Mouse (Mus musculus) induced T-regulatory cell, adult 2 months (primary cell): ENCODE data around the gene Nsmce1.

Experiments used
- DNase-seq: peaks from one replicate; pipeline ENCODE4 v3.0.0-alpha.2; 2012; ENCODE audit warnings: low read depth

Nsmce1 gene

DNA sequence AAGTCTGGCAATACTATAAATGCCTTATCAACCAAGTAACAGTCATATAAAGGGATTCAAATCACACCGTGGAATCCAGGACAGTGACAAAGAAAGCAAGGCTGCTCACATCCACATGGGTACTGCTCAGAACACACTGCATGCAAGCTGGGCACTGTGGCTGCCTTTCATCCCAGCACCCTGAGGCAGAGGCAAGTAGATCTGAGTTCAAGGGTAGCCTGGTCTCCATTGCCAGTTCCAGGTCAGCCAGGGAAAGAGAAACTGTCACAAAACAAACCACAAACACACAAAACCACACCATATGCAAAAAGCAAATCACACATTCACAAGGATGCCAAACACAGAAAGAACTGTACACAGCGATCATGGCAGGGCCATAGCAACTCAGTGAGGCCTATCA lies 1.8 kb downstream of the Nsmce1 start:
- DNase-seq = peak; percentile 74

DNA sequence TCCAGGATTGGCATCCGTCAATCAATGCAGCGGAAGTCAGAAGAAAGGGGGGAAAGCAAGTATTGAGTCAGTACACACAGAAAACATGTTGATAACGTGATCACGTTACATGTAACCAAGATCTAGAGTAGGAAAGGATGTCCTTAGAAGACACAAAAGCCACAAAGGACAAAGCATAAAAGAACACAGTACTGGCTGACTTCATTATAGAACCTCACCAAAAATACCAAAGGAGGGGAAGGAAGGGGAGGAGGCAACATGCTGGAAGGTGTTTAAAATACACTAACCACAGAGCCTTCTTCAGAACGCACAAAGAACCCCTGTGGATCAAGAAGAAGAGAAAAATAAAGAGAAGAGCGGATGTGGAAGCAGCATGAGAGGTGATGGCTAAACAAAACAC lies 2.7 kb downstream of the Nsmce1 start:
- DNase-seq = peak; percentile 90

DNA sequence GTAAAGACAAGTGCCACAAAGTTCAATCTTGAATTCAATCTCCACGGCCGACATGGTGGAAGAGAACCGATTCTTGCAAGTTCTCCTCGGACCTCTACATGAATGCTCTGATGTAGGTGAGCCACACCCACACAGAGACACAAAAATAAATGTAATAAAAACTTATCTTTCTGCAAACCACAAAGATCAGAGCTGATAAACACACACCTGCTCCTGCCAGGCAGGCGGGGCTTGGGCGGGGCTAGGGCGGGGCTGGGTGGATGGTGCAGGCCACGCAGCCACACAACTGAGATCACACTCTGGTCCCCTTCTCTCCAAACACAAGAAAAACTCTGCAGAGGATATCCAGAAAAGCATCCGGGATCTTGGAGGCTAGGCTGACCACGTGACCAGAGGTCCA lies 4.3 kb downstream of the Nsmce1 start:
- peak; percentile 90 for DNase-seq

DNA sequence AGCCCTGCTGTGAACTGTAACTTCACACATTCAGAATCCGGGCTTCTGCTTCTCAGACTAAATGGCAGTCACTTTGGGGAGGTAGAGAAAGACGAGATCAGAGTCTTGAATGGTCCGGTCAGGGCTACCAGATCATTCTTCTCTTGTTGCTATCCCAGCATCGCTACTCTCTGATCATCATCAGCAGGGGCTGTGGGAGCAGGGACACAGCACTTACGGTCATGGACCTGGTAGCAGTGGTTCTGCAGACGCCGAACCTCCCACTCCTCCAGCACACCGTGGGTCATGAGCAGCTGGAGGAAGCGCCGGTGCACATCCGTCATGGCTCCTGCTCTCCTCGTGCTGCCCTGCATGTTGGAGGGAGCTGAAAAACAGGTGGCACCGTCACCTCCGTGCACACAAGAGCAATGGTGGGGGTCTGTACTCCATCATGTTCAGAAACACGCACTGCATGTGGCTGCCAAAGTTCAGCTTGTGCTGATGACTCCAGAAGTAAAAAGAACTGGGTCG lies 5.2 kb downstream of the Nsmce1 start:
- DNase-seq = peak; percentile 69

DNA sequence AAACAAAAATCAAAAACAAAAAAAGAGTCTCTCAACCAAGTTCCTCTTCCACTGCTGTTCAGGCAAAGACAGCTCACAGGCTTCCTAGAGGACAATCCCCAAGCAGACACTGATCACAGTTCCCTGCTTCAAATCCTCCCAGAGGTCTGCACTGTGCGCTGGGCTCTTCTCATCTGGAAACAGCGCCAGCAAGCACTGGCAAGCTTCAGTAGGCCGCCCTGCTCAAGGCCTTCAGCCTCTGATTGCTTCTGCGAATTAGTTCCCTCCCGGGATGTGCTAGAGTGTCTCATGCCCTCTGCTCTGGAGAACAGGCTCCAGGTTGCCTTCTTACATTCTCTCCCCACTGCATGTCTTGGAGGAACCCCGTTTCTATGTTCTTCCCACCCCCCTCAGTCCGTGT lies 6.6 kb downstream of the Nsmce1 start:
- peak; percentile 34 for DNase-seq

DNA sequence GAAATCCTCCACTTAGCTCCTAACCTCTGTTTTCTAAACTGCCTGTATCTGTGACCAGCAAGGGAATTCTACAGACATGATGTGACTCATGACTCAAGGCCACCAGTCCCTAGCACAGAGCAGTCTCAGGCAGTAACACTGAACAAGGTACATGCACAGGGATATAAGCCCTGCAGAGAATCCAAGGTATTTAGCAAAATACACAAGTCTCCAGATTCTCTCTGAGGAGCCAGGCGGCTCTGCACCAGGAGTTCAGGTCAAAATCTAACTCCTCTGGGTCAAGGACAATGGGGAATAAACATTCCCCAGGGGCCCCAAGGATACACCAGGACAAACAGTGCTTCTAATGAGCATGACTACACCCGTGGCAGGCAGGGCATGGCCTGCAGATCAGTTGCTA lies 8.5 kb downstream of the Nsmce1 start:
- DNase-seq = no peak

DNA sequence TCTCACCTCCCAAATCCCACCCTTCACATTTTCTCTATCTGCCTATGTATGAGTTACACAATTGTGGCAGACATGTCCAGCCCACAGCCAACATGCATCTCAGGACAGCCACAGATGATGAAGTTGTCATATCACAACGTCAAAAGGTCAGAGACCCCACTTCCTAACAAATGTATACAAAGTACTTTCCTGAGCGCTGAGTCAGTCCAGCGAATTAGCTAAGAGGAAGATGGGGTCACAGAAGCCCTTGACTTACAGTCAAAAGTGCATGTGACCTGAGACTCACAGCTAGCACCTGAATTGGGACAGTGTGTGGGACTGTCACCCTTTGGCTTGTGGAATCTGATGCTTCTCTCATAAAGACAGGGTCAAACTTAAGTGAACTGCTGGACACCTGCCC lies 9.1 kb downstream of the Nsmce1 start:
- no peak for DNase-seq

DNA sequence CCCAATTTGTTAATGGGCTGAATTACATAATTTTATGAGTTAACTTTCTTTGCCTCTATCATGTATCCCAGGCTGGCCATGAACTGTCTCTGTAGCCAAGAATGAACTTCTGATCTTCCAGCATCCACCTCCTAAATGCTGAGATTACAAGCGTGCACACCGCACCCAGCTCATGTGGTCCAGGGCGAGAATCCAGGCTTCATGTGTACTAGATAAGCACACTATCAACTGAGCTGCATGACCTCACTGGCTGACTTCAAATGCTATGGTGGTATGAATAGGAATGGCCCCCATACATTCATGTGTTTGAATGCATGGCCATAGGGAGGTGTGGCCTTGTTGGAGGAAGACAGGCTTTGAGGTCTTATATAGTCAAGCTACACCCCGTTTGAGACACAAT lies 10.9 kb downstream of the Nsmce1 start:
- DNase-seq = no peak

DNA sequence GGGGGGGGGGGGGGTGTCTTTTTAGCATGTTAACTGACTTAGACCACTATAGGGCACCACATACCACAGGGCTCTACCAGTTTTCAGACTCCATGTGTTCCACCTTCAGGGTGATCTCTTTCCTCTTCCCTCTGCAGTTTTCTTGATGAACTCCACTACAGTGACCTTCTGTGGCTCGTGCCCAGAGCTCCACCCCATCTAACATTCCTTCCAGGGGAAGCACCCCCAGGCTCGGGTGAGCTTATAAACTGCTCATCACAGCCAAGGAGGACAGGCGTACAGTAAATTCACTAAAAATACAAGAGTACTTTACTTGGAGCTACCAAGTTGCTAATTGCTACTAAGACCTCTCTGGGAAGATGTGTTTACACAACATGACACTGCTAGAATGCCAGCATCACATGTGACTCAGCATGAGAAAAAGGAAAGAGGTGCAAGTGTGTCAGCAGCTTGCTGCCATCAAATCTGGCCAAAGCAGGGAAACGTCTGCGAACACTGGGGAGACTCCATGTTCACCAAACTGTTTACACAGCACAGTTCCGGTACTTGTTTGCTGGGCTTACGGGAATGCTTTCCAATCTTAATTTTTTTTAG lies 12.9 kb downstream of the Nsmce1 start:
- DNase-seq = peak; percentile 46

DNA sequence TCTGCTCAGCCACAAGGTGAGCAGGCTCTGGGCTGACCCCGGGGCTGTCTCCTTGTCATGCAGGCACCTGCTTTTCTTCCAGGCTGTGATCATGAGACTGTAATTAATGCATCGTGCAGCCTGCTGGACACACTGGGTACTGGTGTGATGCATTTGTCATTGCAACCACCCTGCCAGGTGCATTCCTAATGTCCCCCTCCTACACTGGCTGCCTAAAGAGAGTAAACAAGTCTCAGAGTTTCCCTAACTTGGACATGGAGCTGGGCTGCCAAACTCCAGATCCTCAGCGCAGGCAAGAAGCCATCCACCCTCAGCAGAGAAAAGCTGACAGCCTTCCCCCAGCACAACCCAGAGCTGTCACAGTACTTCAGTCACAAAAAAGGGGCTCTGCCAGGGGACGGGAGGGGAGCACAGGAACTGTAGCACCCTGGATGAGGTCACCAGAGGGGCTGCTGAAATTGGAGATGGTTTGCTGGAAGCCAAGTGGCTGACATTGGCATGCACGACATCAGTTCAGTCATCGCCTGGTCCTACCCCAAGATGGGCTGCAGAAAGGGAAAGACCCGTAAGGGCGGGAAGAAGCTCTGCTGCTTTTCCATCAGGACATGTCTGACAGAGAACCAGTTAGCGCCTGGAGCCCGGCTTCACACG lies 15.7 kb downstream of the Nsmce1 start:
- DNase-seq = peak; percentile 56

DNA sequence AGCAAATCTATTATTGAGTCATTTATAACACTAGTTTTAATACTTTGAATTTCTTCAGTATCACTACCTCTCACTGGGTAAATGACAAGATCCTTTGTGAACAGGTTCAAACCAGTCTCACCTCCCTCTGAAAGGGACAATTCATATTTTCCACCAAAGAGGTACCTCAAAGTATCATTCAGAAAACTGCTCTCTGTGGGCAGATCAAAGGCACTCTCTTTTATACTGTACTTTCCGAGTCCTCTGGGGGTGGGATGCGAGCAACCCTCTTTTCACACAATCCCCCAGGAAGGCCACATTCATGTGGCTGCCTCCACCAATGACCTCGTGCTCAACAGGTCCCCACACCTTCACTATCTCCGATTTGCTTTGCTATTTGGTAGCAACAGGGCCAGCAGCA lies 16.9 kb downstream of the Nsmce1 start:
- peak; percentile 83 for DNase-seq

DNA sequence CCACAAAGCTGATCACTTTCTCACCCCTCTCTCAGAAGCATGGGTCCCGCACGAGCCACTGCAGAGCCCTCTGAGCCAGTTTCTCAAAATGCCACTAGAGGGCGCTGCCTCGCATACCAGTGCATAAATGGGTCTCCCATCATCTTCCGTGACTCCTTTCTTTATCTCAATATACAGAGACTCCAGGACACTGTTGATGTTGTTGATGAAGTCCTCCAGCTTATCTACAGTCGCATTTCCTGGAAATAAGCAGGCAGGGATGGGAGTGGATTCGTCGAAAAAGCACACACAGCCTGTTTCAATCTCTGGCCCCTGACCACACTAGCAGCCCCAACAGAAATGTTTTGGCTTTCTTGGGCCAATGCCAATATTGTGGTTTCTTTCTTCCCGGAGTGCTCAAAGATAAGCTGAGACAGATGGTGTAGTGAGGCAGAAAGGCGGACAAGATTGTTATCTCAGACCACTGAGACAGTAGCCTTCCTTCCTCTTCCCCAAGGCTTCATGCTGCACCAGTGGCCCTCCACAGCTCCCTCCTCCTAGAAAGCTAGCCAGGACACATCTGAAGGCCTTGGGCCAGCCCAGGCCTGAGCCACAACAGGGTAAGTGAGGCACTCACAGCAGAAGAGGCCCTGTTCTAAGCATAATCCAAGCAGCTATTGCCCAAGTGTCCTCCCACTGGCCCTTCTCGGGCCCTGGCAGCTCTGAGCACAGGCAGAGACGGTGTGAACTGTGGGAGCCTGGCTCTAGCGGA lies 19.2 kb downstream of the Nsmce1 start:
- peak; percentile 94 for DNase-seq

DNA sequence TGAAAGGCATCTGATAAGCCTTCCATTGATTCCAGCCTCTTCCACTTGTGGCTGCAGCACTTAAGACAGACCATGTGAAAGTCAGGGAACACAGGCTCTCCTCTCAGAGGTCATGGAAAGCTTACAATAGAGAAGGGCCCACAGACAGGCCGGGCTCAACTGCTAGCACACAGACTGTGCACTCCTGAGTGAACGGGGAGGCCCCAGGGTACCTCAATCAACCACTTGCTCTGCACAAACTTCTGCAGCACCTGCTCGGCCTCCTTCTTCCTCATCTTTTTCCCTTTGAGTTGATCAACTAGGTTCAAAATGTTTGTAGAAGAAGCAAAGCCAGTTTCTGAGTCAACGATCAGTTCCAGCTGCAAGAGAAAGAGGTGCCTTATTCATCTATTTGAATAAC lies 20.5 kb downstream of the Nsmce1 start:
- peak; percentile 49 for DNase-seq

DNA sequence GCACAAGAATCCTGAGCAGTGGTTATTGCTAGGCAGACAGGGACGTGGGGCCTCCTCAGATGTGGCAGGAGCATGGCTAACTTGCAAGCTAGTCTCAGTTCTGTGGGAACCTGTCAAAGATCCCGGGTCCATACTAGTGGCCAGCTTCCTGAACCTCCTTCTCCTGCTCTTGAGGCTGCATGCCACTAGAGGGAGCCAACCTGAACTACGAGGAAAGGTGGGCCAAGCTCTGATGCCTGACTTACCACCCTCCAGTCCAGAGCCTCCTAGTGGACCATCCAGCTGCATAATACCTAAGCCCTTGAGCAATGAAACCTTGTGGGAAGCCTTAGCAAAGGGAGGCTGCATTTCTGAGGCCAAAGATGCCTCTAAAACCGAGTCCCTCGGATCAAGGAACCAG lies 21.5 kb downstream of the Nsmce1 start:
- peak; percentile 87 for DNase-seq

DNA sequence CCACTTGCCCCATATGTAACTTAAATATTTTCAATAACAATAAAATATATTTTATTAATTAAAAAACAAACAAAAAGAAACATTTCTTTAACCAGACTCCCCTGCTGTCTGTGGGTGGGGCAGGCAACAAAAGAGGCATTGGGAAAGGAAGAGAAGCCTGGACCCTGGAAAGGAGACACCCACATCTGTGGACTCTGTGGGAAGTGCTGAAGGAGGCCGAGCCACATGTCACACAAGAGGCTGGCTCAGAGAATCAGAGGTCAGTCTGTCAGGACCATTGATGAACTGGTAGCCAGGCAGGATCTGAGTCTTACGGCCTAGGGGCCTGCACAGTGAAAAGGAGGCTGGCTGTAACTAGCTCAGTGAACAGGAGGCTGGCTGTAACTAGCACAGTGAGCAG lies 29.2 kb downstream of the Nsmce1 start:
- DNase-seq = no peak

DNA sequence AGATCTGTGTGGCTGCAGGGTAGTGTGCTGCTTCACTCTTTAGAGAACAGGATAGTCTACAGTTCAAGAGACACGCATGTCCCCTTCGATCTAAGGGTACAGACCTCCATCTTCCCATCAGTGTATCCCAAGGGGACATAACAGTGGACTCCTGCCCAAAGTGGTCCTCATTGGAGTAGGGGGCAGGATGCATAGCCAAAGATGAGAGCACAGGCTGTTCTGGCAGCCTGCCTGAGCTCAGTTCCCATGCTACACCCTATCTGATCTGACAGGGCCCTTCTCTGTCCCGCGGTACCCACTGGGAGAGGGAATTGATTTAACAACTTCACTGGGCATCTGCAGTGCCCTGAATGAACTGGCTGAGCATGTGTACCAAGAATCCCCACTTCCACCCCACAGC lies 37.7 kb downstream of the Nsmce1 start:
- DNase-seq = no peak

DNA sequence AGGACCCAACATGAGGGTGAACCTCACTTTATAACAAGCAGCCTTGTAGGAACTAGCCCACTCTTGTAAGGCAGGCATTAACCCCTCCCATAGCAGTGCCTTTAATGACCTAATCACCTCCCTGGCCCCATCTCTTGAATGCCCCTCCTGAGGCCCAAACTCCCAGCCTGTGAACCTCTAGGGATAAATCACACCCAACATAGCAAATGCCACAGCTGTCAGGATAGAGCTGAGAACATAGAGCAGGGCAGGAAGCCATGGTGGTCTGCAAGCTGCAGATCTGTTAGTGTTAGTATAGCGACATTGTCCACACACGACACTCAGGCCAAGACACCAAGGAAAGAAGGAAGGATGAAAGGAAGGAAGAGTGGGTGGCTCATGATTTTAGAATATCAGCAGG lies 40.3 kb downstream of the Nsmce1 start:
- no peak for DNase-seq

DNA sequence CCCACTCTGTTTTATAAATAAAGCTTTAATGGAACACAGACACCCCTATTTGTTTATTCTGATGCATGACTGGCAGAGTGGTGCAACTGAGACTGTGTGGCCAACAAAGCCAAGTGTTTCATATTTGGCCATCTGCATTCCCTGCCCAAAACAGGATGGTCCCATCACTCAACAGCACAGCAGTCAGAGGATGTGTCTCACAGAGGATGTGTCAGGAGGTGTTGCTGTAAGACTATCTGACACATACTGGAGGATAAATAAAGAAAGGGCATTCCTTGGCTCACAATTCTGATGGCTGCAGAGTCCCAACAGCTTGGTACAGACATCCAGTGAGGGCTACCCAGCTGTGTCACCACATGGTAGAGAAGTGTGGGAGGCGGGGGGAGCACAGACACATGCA lies 40.7 kb downstream of the Nsmce1 start:
- DNase-seq = no peak

DNA sequence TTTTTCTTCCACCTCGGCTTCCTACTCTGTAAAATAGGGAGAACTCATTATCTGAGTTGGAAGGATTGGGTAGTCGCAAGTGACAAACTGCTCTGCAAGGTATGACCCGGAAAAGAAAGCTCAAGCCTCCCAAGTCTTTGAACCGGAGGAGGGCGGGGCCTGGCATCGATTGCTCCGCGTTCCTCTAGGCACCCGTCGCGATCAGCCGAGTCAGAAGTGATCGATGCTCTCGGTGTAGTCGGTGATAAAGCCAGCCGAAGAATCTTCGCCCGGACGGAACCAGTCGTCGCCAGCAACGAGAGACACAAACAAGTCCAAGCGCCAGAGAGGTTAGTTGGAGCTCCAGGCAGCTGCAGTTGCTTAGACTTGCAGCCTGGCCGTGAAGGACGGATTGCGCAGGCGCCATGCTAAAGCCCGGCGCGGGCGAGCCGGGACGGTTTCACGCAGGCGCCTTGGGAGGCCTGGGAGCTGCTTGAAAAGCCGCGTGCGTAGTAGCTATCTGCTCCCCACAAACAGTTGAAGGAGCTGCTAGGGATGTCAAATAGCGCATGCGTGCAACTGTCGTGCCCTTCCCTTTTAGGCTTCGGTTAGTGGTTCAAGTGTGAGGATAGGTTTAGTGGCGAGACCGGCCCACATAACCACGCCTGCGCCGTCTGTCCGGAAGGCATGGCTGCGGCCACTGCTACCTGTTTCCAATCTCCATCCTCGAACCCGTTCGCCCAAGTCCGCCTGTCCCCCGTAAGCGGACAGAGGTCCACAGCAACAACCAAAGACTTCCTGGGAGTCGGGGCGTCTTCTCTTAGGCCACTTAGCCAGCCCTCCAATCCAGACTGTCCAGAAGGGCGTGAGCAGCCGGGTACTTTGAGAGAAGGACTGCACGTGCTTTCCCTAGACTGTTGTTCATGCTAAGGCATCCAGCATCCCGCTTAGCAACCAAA lies 46.7 kb downstream of the Nsmce1 start, which contains the start of gene Kdm8:
TSS of gene Kdm8 (plus strand) at position 213 of the 938 bp plus-strand sequence.
- peak; percentile 98 for DNase-seq

DNA sequence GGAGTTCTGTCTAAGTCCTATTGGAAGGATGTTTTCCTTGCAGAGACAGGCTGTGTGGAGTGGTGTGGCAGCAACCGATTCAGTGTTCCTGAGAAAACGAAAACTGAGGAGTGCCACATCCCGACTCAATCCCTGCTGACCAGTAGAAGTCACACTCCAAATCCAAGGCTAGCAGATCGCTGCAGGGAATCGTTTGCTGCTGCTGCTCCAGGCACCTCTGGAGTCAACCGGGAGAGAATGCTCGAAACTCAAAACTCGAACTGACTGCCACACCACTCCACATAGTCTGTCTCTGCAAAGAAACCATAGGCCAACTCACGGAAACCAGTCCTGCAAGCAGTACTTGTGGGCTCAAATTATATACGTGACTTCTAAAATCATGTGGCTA lies 47.3 kb downstream of the Nsmce1 start:
- no peak for DNase-seq

DNA sequence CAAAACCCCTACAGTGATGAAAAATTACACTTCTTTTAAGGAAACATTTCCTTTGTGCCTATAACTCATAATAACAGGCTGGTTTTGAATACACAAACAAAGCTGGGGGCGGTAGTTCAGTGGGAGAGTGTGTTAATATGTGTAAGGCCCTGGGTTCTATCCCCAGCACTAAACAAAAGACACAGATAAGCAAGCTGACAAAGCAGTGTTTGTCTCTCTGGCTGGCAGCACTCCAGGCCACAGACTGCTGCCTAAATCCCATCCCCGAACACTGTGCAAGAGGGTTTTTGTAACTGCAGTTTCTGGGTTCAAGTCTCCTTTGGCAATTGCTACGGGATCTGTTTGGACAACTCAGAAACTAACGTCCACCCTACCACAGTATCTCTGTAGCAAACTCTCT lies 49.1 kb downstream of the Nsmce1 start:
- no peak for DNase-seq

DNA sequence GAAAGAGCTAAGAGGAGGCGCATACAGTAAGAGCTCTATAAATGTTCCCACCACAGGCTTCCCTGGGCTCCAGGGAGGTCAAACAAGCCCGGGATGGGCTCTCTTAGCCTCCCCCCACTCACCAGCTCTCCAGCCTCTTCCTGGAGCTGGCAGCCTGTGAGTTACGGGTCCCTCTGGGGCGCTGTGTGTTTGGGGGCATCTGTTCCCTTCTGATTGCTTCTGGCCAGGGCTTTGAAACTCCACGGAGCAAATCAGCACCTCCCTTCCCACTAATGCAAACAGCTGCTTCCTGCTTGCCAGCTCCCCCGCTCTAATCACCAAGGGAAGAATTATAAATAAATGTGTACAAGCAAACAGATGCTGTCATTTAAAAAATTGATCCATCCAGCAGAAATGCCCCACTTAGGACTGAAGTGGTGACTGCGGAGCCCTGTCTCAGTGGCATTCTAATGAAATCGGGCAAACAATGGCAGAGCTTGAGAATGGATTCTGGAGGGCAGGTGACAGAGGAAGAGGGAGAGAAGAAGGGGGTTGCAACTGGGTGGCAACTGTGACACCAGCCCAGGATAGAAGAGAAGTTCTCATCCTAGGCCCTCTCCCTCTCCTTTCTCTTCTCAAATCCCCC lies 56.6 kb downstream of the Nsmce1 start:
- no peak for DNase-seq
